Mouse (Mus musculus) liver, postnatal 0 days (tissue): ENCODE results near the gene Lrmda. TPM values are rescaled to one million over a fixed set of nuclear protein-coding genes. Genes with fewer than 3 reads are reported as not detected.

Source experiments
- ATAC-seq: fragments of 200-750 bp; cut with Nextera tagmentation; 2 replicates; pipeline ENCODE4 v1.8.0; 2017; ENCODE audit warnings: mild to moderate bottlenecking, moderate library complexity
- DNase-seq: peaks from one replicate; pipeline ENCODE4 v3.0.0-alpha.2; 2016
- H3K27ac ChIP-seq: fragments of 300-500 bp; sonication (generic); 2 replicates; pipeline ENCODE4 v1.5.1; 2014; ENCODE audit warnings: antibody characterized with exemption, moderate library complexity, mild to moderate bottlenecking, low read depth
- H3K27me3 ChIP-seq: fragments of 300-500 bp; sonication (generic); 2 replicates; pipeline ENCODE4 v1.6.1; 2014; ENCODE audit warnings: low read length, control low read depth, mixed read lengths; ENCODE audit not compliant: insufficient read depth
- H3K36me3 ChIP-seq: fragments of 300-500 bp; sonication (generic); replicated peaks from 2 replicates; pipeline ENCODE4 v1.6.1; 2014; ENCODE audit warnings: mild to moderate bottlenecking, control low read depth, low read length, moderate library complexity, mixed read lengths; ENCODE audit not compliant: insufficient read depth
- H3K4me1 ChIP-seq: fragments of 300-500 bp; sonication (generic); 2 replicates; pipeline ENCODE4 v1.6.1; 2014; ENCODE audit warnings: antibody characterized with exemption, mild to moderate bottlenecking, control low read depth; ENCODE audit not compliant: insufficient read depth
- H3K4me2 ChIP-seq: fragments of 300-500 bp; sonication (generic); 2 replicates; pipeline ENCODE4 v1.6.1; 2014; ENCODE audit warnings: low read depth, mild to moderate bottlenecking, low read length, moderate library complexity, mixed read lengths
- H3K4me3 ChIP-seq: fragments of 300-500 bp; sonication (generic); 2 replicates; pipeline ENCODE4 v1.5.1; 2014; ENCODE audit warnings: low read depth, low read length
- H3K9ac ChIP-seq: fragments of 300-500 bp; sonication (generic); replicated peaks from 2 replicates; pipeline ENCODE4 v1.6.1; 2014; ENCODE audit warnings: mild to moderate bottlenecking, moderate library complexity
- H3K9me3 ChIP-seq: fragments of 300-500 bp; sonication (generic); 2 replicates; pipeline ENCODE4 v1.6.1; 2016; ENCODE audit warnings: mild to moderate bottlenecking, control low read depth, low read length, mixed read lengths
- CTCF ChIP-seq: sonication (generic); IDR thresholded peaks from 2 replicates; pipeline ENCODE4 v1.5.1; 2016; ENCODE audit warnings: antibody characterized with exemption, low read depth
- EP300 ChIP-seq: IDR thresholded peaks from 2 replicates; pipeline ENCODE4 v1.6.1; 2016; ENCODE audit warnings: antibody characterized with exemption, low read depth, mild to moderate bottlenecking
- WGBS: fragments of 180-500 bp; shearing (Covaris S2); extraction: QIAGEN DNeasy Blood & Tissue Kit; methylation state at CpG from one replicate; pipeline ENCODE4 v1.1.7; 2014; ENCODE audit not compliant: insufficient replicate concordance; 5-methylcytosine and 5-hydroxymethylcytosine counted together
- polyA plus RNA-seq: library from polyadenylated mRNA; unstranded; fragments of >200 nt; fragmentation: Nextera tagmentation; extraction: Ambion mirVana; gene quantifications from 2 replicates; pipeline ENCODE4 v1.2.1, GENCODE M21; 2015

Lrmda gene
- polyA plus RNA-seq, 1 experiment from 2014 or later: 0.28 TPM

- H3K4me2 ChIP-seq: no peak overlapping the region
- no peak for DNase-seq
- 29% methylated on average over 1 of the region's 1 CpGs for WGBS
Observed at GRCm38 (mm10) chr14:22058729-22059128, 39.2 kb downstream of the Lrmda start.

GRCm38 (mm10) chr14:22059348-22059861 lies 39.9 kb downstream of the Lrmda start:
- ATAC-seq (peak; percentile 54), DNase-seq (no peak)
- H3K4me3 ChIP-seq: no peak overlapping the region
- H3K27me3 ChIP-seq: no peaks in the 10 kb centered on the region
- H3K4me2 ChIP-seq: no peak overlapping the region
- 50% methylated on average over 6 of the region's 6 CpGs for WGBS
- TF ChIP-seq CTCF (no peak), EP300 (0 out of 2 replicates have a peak, but pooled peaks have one; percentile 8)
- no peaks in the 10 kb centered on the region for H3K36me3 ChIP-seq
- H3K9me3 ChIP-seq: no peaks in the 10 kb centered on the region
- no peak overlapping the region for H3K27ac ChIP-seq
- H3K4me1 ChIP-seq: no peaks in the 10 kb centered on the region
- H3K9ac ChIP-seq: no peak overlapping the region

More at GRCm38 (mm10) chr14:22058729-22059128, 39.2 kb downstream of the Lrmda start:
- H3K9me3 ChIP-seq: no peaks in the 10 kb centered on the region
- H3K4me3 ChIP-seq: no peak overlapping the region
- H3K27me3 ChIP-seq: no peaks in the 10 kb centered on the region
- H3K36me3 ChIP-seq: no peaks in the 10 kb centered on the region
- H3K27ac ChIP-seq: no peak overlapping the region
- no peak for ATAC-seq
- no peak overlapping the region for H3K9ac ChIP-seq
- H3K4me1 ChIP-seq: no peaks in the 10 kb centered on the region
- TF ChIP-seq EP300: no peak
- TF ChIP-seq CTCF: no peak

- ATAC-seq (no peak), DNase-seq (no peak)
- no peak overlapping the region for H3K27ac ChIP-seq
- no peaks in the 10 kb centered on the region for H3K9me3 ChIP-seq
- no peaks in the 10 kb centered on the region for H3K4me1 ChIP-seq
- H3K4me2 ChIP-seq: no peak overlapping the region
- no peaks in the 10 kb centered on the region for H3K36me3 ChIP-seq
- WGBS: 83% methylated on average over 7 of the region's 7 CpGs
- no peak overlapping the region for H3K4me3 ChIP-seq
- no peaks in the 10 kb centered on the region for H3K27me3 ChIP-seq
- TF ChIP-seq CTCF: no peak
- no peak for TF ChIP-seq EP300
- no peak overlapping the region for H3K9ac ChIP-seq
Observed at GRCm38 (mm10) chr14:22060787-22061186, 41.3 kb downstream of the Lrmda start.

GRCm38 (mm10) chr14:22062117-22062855 lies 42.8 kb downstream of the Lrmda start:
- Histone ChIP-seq H3K4me1 (no peaks in the 10 kb centered on the region), H3K27me3 (no peaks in the 10 kb centered on the region), H3K4me2 (no peak overlapping the region), H3K27ac (no peak overlapping the region), H3K36me3 (no peaks in the 10 kb centered on the region), H3K9me3 (no peaks in the 10 kb centered on the region), H3K4me3 (no peak overlapping the region), H3K9ac (no peak overlapping the region)
- WGBS: 56% methylated on average over 9 of the region's 9 CpGs
- DNase-seq (no peak), ATAC-seq (no peak)
- TF ChIP-seq CTCF (no peak), EP300 (no peak)

GRCm38 (mm10) chr14:22069169-22069568 lies 49.7 kb downstream of the Lrmda start:
- TF ChIP-seq CTCF (no peak), EP300 (no peak)
- no peak for ATAC-seq
- Histone ChIP-seq H3K9me3 (no peaks in the 10 kb centered on the region), H3K4me1 (no peaks in the 10 kb centered on the region), H3K9ac (no peak overlapping the region), H3K27ac (no peak overlapping the region), H3K27me3 (no peaks in the 10 kb centered on the region), H3K4me2 (no peak overlapping the region), H3K36me3 (no peaks in the 10 kb centered on the region), H3K4me3 (no peak overlapping the region)
- no peak for DNase-seq
- 57% methylated on average over 2 of the region's 2 CpGs for WGBS

- Histone ChIP-seq H3K27ac (no peak overlapping the region), H3K9me3 (no peaks in the 10 kb centered on the region), H3K4me1 (no peaks in the 10 kb centered on the region), H3K9ac (no peak overlapping the region), H3K4me2 (no peak overlapping the region), H3K4me3 (no peak overlapping the region), H3K36me3 (no peaks in the 10 kb centered on the region), H3K27me3 (no peaks in the 10 kb centered on the region)
- TF ChIP-seq EP300 (no peak), CTCF (no peak)
- no peak for ATAC-seq
- 64% methylated on average over 5 of the region's 5 CpGs for WGBS
- no peak for DNase-seq
Observed at GRCm38 (mm10) chr14:22073385-22073784, 53.9 kb downstream of the Lrmda start.
